Comparison of ENCODE assay signal across 14 mouse cellular contexts in the genomic region with DNA sequence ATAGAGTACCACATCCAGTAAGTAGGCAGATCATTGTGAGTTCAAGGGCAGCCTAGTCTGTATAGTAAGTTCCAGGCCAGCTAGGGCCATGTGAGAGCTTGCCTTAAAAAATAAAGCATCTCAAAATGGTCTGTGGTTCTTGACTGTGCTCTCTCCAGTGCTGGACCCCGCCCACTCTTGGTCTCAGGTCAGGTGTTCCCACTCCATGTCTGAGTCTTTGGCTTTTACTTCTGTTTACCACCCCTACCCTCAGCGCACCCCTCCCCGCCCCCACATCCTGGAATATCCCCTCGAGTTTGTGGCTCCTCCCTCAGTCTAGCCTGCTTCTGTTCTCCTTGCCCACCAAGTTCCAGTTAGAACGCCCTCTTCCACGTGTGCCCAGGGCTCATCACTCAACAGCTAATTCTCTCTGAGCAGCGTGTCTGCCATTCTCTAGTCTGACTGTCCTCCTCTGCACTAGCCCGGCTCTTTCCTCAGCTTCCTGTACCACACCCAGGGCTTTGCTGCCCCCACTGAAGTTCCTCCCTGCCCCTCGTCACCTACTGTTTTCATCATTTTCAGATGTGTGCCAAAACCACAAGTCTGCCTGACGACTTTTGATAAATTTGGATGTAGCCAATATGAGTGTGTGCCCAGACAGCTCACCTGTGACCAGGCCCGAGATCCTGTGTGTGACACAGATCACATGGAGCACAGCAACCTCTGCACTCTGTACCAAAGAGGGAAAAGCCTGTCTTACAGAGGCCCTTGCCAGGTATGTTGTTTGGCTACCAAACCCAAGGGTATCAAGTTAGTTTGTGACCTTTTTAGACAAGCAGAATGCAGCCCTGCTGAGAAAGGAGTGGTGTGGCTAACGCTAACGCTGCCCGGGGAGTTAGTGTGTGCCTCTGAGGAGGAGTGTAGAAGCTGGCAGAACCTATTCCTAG. TPM values are rescaled to one million over a fixed set of nuclear protein-coding genes. Genes with fewer than 3 reads are reported as not detected.
A peak's percentile ranks its signal among the peaks of the same experiment; 100 is the strongest.
DNase-seq lines count a peak whose midpoint lies in the region; ATAC-seq and TF ChIP-seq lines count a peak whose summit lies in the region.
"Had no signal": no experiment of that assay in that cellular context is flagged by ENCODE, and none has a peak within 500 bp of the region (broad histone marks: within the 10 kb centered on the region; RNA-seq: fewer than 3 reads in every experiment).

No protein-coding gene starts in this region.

- ATAC-seq in heart, embryonic 12.5 days (ENCODE audit: insufficient number of reproducible peaks, low FRiP score): 0 out of 2 replicates have a peak, but pooled peaks have one; percentile 29
- no peak for ATAC-seq in heart, embryonic 11.5 days (replicated peaks; ENCODE audit: insufficient number of reproducible peaks, low FRiP score, low TSS enrichment)
- peak; percentile 80 for ATAC-seq in monocyte, adult 5-6 weeks (replicated peaks; ENCODE audit: insufficient number of reproducible peaks, low FRiP score, low TSS enrichment, poor library complexity, severe bottlenecking)
- ATAC-seq in kidney, embryonic 16.5 days (ENCODE audit: low FRiP score, low TSS enrichment): no peak
- ATAC-seq: forebrain, embryonic 14.5 days had no signal

- no peak overlapping the region for H3K9ac ChIP-seq in heart, embryonic 12.5 days
- no peak overlapping the region for H3K9ac ChIP-seq in heart, embryonic 11.5 days (ENCODE audit: low read depth, low read length)
- H3K9ac ChIP-seq in ES-E14 (ENCODE audit: insufficient read depth, low read depth, low read length, poor library complexity, severe bottlenecking): peak overlapping the region; percentile 13
- no peak overlapping the region for H3K9ac ChIP-seq in kidney, embryonic 16.5 days (replicated peaks; ENCODE audit: low read length)

- no peaks in the 10 kb centered on the region for H3K9me3 ChIP-seq in heart, embryonic 12.5 days (replicated peaks)
- no peaks in the 10 kb centered on the region for H3K9me3 ChIP-seq in heart, embryonic 11.5 days (replicated peaks; ENCODE audit: control insufficient read depth, low read length)
- no peaks in the 10 kb centered on the region for H3K9me3 ChIP-seq in ES-E14 (ENCODE audit: control insufficient read depth, insufficient read depth, low read depth, low read length)
- H3K9me3 ChIP-seq in heart, embryonic 10.5 days: no peaks in the 10 kb centered on the region
- no peaks in the 10 kb centered on the region for H3K9me3 ChIP-seq in kidney, embryonic 16.5 days (ENCODE audit: low read length)

- 72% methylated on average over 14 of the region's 14 CpGs for WGBS in heart, embryonic 12.5 days
- WGBS in heart, embryonic 11.5 days (ENCODE audit: insufficient replicate concordance): 73% methylated on average over 14 of the region's 14 CpGs
- 73% methylated on average over 14 of the region's 14 CpGs for WGBS in heart, embryonic 10.5 days
- WGBS in kidney, embryonic 16.5 days: 74% methylated on average over 14 of the region's 14 CpGs

- no peak for DNase-seq in ES-E14 (ENCODE audit: low read depth, low spot score)
- peak; percentile 20 for DNase-seq in liver
- DNase-seq in heart, embryonic 10.5 days (ENCODE audit: low spot score): no peak
- no peak for DNase-seq in ovary, postnatal 36 days (ENCODE audit: low spot score)
- DNase-seq: kidney, adult 2 months; right cerebral cortex, postnatal 14 days had no signal

- no peak overlapping the region for H3K4me3 ChIP-seq in heart, embryonic 12.5 days
- H3K4me3 ChIP-seq in heart, embryonic 11.5 days (ENCODE audit: low read depth, low read length): no peak overlapping the region
- no peak overlapping the region for H3K4me3 ChIP-seq in ES-E14 (ENCODE audit: insufficient read depth in 1 of 2, low read depth in 1 of 2, low read length in 2 of 2, poor library complexity in 1 of 2, severe bottlenecking in 1 of 2)
- no peak overlapping the region for H3K4me3 ChIP-seq in heart, embryonic 10.5 days
- no peak overlapping the region for H3K4me3 ChIP-seq in kidney, embryonic 16.5 days (ENCODE audit: low read length)

- no peak overlapping the region for H3K4me2 ChIP-seq in heart, embryonic 12.5 days
- no peak overlapping the region for H3K4me2 ChIP-seq in heart, embryonic 11.5 days
- no peak overlapping the region for H3K4me2 ChIP-seq in kidney, embryonic 16.5 days (replicated peaks; ENCODE audit: low read depth, low read length)

- H3K27me3 ChIP-seq in heart, embryonic 12.5 days (replicated peaks): no peaks in the 10 kb centered on the region
- no peaks in the 10 kb centered on the region for H3K27me3 ChIP-seq in heart, embryonic 11.5 days (ENCODE audit: control insufficient read depth, insufficient read depth, low read length)
- no peaks in the 10 kb centered on the region for H3K27me3 ChIP-seq in heart, embryonic 10.5 days (ENCODE audit: insufficient read depth, poor library complexity, severe bottlenecking)
- H3K27me3 ChIP-seq in kidney, embryonic 16.5 days (ENCODE audit: insufficient read depth, low read length): no peaks in the 10 kb centered on the region

- in situ Hi-C loops in ES-E14 (cut with MboI; ENCODE audit: low sequenced_read_pairs in 2 of 2, unreplicated experiment in 2 of 2): no loop called here

- H3K4me1 ChIP-seq in heart, embryonic 12.5 days (replicated peaks): 0 out of 2 replicates have a peak, but pooled peaks cover 3% of the 10 kb centered on the region
- no peaks in the 10 kb centered on the region for H3K4me1 ChIP-seq in heart, embryonic 11.5 days (ENCODE audit: control insufficient read depth, insufficient read depth, low read length)
- H3K4me1 ChIP-seq in ES-E14 (ENCODE audit: control insufficient read depth in 2 of 2, insufficient read depth in 2 of 2, low read length in 2 of 2, poor library complexity in 1 of 2): peaks cover 0 to 10% of the 10 kb centered on the region in 2 experiments; a peak in 2 of 4 replicates
- no peaks in the 10 kb centered on the region for H3K4me1 ChIP-seq in heart, embryonic 10.5 days
- H3K4me1 ChIP-seq in kidney, embryonic 16.5 days (ENCODE audit: insufficient read depth, low read length): no peaks in the 10 kb centered on the region

- no peak overlapping the region for H3K27ac ChIP-seq in heart, embryonic 12.5 days (ENCODE audit: poor library complexity, severe bottlenecking)
- H3K27ac ChIP-seq in heart, embryonic 11.5 days (ENCODE audit: low read depth, low read length): no peak overlapping the region
- no peak overlapping the region for H3K27ac ChIP-seq in ES-E14 (ENCODE audit: insufficient read depth, low read depth, low read length, poor library complexity, severe bottlenecking)
- H3K27ac ChIP-seq in heart, embryonic 10.5 days: no peak overlapping the region
- H3K27ac ChIP-seq in kidney, embryonic 16.5 days (ENCODE audit: low read length): no peak overlapping the region
- H3K27ac ChIP-seq: macrophage had no signal

- peaks cover 55% of the 10 kb centered on the region for H3K36me3 ChIP-seq in heart, embryonic 12.5 days
- peaks cover 12% of the 10 kb centered on the region for H3K36me3 ChIP-seq in heart, embryonic 11.5 days (ENCODE audit: control insufficient read depth, insufficient read depth, low read length)
- H3K36me3 ChIP-seq in ES-E14 (ENCODE audit: control insufficient read depth, insufficient read depth, low read length, poor library complexity, severe bottlenecking): peaks cover 4% of the 10 kb centered on the region; the same call in 1 of the 2 replicates
- H3K36me3 ChIP-seq in heart, embryonic 10.5 days: peaks cover 74% of the 10 kb centered on the region
- H3K36me3 ChIP-seq in kidney, embryonic 16.5 days (ENCODE audit: insufficient read depth, low read length): peaks cover 21% of the 10 kb centered on the region; the same call in 1 of the 2 replicates

TF ChIP-seq in ES-E14, 5 proteins besides CTCF, POLR2A, EP300 and RAD21:
- no peak for TF ChIP-seq CHD2 (IDR thresholded peaks at IDR 0.05; ENCODE audit: low read depth, low read length)

RNA-seq across cellular contexts. Expression of gene Glipr2, which starts 20.2 kb away (rescaled TPM):
- 95.7 and 97.5 TPM in 2 replicates for polyA plus RNA-seq in heart, embryonic 12.5 days (2016; fragmentation: Nextera tagmentation; extraction: Ambion mirVana)
- 112 and 136 TPM in 2 replicates for polyA plus RNA-seq in heart, embryonic 11.5 days (2014; fragmentation: Nextera tagmentation; extraction: Ambion mirVana)
- 52.3 and 93.2 TPM in 2 replicates for total RNA-seq in ES-E14 (2012; rRNA removed)
- total RNA-seq in monocyte, adult 5-6 weeks (2017): 116 to 119 TPM (median 118 TPM) in 3 replicates
- polyA plus RNA-seq in heart, embryonic 10.5 days (2016; fragmentation: Nextera tagmentation; extraction: Ambion mirVana): 114 and 119 TPM in 2 replicates
- 82.1 and 86.3 TPM in 2 replicates for polyA plus RNA-seq in kidney, embryonic 16.5 days (2015; fragmentation: Nextera tagmentation; extraction: Ambion mirVana)

RNA-seq across cellular contexts. Expression of gene Ccin, which starts 46.3 kb away (rescaled TPM):
- 0.09 TPM in 1 of 2 replicates, not detected in the other for polyA plus RNA-seq in heart, embryonic 12.5 days (2016; fragmentation: Nextera tagmentation; extraction: Ambion mirVana)
- not detected in 2 replicates for polyA plus RNA-seq in heart, embryonic 11.5 days (2014; fragmentation: Nextera tagmentation; extraction: Ambion mirVana)
- 0.80 and 1.1 TPM in 2 replicates for total RNA-seq in ES-E14 (2012; rRNA removed)
- total RNA-seq in monocyte, adult 5-6 weeks (2017): 0.39 TPM in 1 of 3 replicates, not detected in the others
- polyA plus RNA-seq in heart, embryonic 10.5 days (2016; fragmentation: Nextera tagmentation; extraction: Ambion mirVana): not detected in 2 replicates
- polyA plus RNA-seq in kidney, embryonic 16.5 days (2015; fragmentation: Nextera tagmentation; extraction: Ambion mirVana): not detected in 2 replicates
- polyA plus RNA-seq: embryonic facial prominence, embryonic 11.5 days; forebrain, embryonic 14.5 days; heart, embryonic 14.5 days; macrophage had no signal

Comparison
In these comparisons a context has a peak if more than half of its experiments do, and no peak if none do; other contexts are left out.
1. ATAC-seq: peak in heart, embryonic 12.5 days (single experiment) and monocyte, adult 5-6 weeks (single experiment); none in heart, embryonic 11.5 days (single experiment) and kidney, embryonic 16.5 days (single experiment).